Mouse (Mus musculus) embryonic facial prominence, embryonic 13.5 days (tissue): ENCODE data around the gene Apol7a. TPM values are rescaled to one million over a fixed set of nuclear protein-coding genes. Genes with fewer than 3 reads are reported as not detected.

Source experiments
- ATAC-seq: fragments of 200-750 bp; cut with Nextera tagmentation; 2 replicates; pipeline ENCODE4 v1.8.0; 2017; ENCODE audit warnings: low read depth; ENCODE audit not compliant: insufficient number of reproducible peaks, insufficient read depth, low FRiP score, low TSS enrichment
- H3K27ac ChIP-seq: fragments of 300-500 bp; sonication (generic); 2 replicates; pipeline ENCODE4 v1.5.1; 2015; ENCODE audit warnings: moderate library complexity, mild to moderate bottlenecking, inconsistent platforms
- H3K27me3 ChIP-seq: fragments of 300-500 bp; sonication (generic); 2 replicates; pipeline ENCODE4 v1.6.1; 2015; ENCODE audit warnings: mild to moderate bottlenecking, inconsistent platforms
- H3K36me3 ChIP-seq: fragments of 300-500 bp; sonication (generic); 2 replicates; pipeline ENCODE4 v1.6.1; 2015; ENCODE audit warnings: mild to moderate bottlenecking, inconsistent platforms
- H3K4me1 ChIP-seq: fragments of 300-500 bp; sonication (generic); 2 replicates; pipeline ENCODE4 v1.6.1; 2015; ENCODE audit warnings: inconsistent platforms
- H3K4me2 ChIP-seq: fragments of 300-500 bp; sonication (generic); 2 replicates; pipeline ENCODE4 v1.6.1; 2015; ENCODE audit warnings: moderate library complexity, mild to moderate bottlenecking, inconsistent platforms
- H3K4me3 ChIP-seq: fragments of 300-500 bp; sonication (generic); 2 replicates; pipeline ENCODE4 v1.5.1; 2015; ENCODE audit warnings: mild to moderate bottlenecking, inconsistent platforms
- H3K9ac ChIP-seq: fragments of 300-500 bp; sonication (generic); 2 replicates; pipeline ENCODE4 v1.6.1; 2015; ENCODE audit warnings: mild to moderate bottlenecking, inconsistent platforms
- H3K9me3 ChIP-seq: fragments of 300-500 bp; sonication (generic); 2 replicates; pipeline ENCODE4 v1.6.1; 2016; ENCODE audit warnings: inconsistent platforms
- WGBS: fragments of 180-500 bp; shearing (Covaris S2); methylation state at CpG from one replicate; pipeline ENCODE4 v1.1.7; 2015; ENCODE audit warnings: mixed read lengths; 5-methylcytosine and 5-hydroxymethylcytosine counted together
- polyA plus RNA-seq: library from polyadenylated mRNA; unstranded; fragments of >200 nt; fragmentation: Nextera tagmentation; extraction: Ambion mirVana; gene quantifications from 2 replicates; pipeline ENCODE4 v1.2.1, GENCODE M21; 2015

Apol7a gene
- polyA plus RNA-seq, 1 experiment from 2014 or later: not detected

DNA sequence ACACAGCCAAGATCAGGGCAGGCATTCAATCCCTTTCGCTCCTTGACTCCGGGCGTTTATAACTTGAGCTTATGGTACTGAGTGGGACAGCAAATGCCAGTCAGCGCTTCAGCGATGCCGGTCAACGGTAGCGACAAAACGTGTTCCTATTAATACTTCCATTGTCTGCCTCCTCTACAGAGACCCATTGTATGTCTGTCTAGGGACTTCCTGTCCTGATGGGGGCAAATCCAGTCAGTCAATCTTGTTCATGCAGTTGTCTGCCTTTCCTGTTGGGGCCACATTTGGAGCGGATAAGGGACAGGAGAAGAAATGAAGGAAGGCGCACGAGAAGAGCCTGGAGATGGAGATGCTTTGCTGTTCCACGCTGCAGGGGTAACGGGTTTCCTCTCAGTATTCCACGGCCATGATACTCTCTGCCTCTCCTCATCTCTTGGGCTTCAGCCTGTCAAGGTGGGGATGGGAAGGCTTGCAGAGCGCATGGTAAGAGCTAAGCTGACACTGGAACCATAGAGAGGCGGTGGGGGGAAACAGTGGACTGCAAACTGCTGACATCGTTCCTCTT is 55.9 kb downstream of the Apol7a start:
- Histone ChIP-seq H3K9me3 (no peaks in the 10 kb centered on the region), H3K4me3 (peak overlapping the region; percentile 25), H3K4me1 (peaks cover 47% of the 10 kb centered on the region), H3K9ac (peak overlapping the region; percentile 58), H3K36me3 (no peaks in the 10 kb centered on the region), H3K4me2 (peak overlapping the region; percentile 58), H3K27ac (peak overlapping the region; percentile 94), H3K27me3 (no peaks in the 10 kb centered on the region)
- no peak for ATAC-seq
- WGBS: 16% methylated on average over 18 of the region's 18 CpGs

- no peak overlapping the region for H3K4me2 ChIP-seq
- H3K9me3 ChIP-seq: no peaks in the 10 kb centered on the region
- 90% methylated on average over 6 of the region's 6 CpGs for WGBS
- H3K27me3 ChIP-seq: no peaks in the 10 kb centered on the region
- H3K4me3 ChIP-seq: no peak overlapping the region
- no peak for ATAC-seq
- H3K36me3 ChIP-seq: no peaks in the 10 kb centered on the region
- H3K4me1 ChIP-seq: peaks cover 56% of the 10 kb centered on the region
- H3K27ac ChIP-seq: no peak overlapping the region
- no peak overlapping the region for H3K9ac ChIP-seq
Observed at GRCm38 (mm10) chr15:77342005-77342404, 56.9 kb downstream of the Apol7a start.

DNA sequence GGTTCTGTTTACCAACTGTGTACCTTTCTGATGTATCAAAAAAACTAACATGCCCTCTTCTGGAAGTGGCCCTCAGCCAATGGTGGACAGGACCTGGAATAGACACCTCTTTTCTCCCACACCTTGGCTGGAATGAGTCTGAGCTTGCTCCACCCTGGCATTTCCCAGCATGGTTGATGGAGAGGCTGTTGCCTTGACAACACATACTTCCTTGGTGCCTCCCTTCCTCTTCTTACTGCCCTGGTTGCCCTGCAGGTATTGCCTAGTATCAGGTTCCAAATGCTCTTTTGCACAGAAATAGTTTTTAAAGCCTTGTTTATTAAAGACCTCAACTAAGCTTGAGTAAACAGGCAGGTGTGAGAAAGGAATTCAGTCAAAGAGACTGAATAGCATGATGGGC is 58.3 kb downstream of the Apol7a start:
- Histone ChIP-seq H3K9me3 (no peaks in the 10 kb centered on the region), H3K36me3 (no peaks in the 10 kb centered on the region), H3K27ac (no peak overlapping the region), H3K4me3 (no peak overlapping the region), H3K4me2 (no peak overlapping the region), H3K9ac (no peak overlapping the region), H3K27me3 (no peaks in the 10 kb centered on the region), H3K4me1 (peaks cover 69% of the 10 kb centered on the region)
- ATAC-seq: no peak

DNA sequence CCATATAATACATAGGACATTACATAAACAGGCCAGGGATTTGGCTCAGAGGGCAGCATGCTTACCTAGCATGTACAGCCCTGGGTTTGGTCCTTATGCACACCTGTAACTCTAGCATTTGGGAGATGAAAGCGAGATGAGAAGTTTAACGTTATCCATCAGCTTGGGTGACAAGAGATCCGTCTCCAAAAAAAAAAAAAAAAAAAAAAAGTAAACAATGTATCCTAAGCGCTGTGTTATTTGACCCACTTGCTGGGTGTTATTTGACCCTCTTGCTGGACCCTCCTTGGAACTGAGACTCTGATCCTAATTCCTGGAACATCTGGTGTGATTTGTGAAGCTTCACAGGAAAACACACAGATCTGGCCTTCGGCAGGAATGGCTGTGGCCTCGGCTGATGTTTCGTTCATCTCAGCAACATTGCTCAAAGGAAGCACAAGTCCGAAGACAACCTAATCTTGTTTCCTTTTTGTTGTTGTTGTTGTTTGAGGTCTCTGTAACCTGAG is 59.9 kb downstream of the Apol7a start:
- no peak for ATAC-seq
- H3K4me3 ChIP-seq: no peak overlapping the region
- WGBS: 26% methylated on average over 8 of the region's 8 CpGs
- H3K9ac ChIP-seq: no peak overlapping the region
- no peaks in the 10 kb centered on the region for H3K9me3 ChIP-seq
- H3K36me3 ChIP-seq: no peaks in the 10 kb centered on the region
- H3K27ac ChIP-seq: no peak overlapping the region
- H3K4me1 ChIP-seq: peaks cover 58% of the 10 kb centered on the region
- H3K27me3 ChIP-seq: no peaks in the 10 kb centered on the region
- H3K4me2 ChIP-seq: no peak overlapping the region

DNA sequence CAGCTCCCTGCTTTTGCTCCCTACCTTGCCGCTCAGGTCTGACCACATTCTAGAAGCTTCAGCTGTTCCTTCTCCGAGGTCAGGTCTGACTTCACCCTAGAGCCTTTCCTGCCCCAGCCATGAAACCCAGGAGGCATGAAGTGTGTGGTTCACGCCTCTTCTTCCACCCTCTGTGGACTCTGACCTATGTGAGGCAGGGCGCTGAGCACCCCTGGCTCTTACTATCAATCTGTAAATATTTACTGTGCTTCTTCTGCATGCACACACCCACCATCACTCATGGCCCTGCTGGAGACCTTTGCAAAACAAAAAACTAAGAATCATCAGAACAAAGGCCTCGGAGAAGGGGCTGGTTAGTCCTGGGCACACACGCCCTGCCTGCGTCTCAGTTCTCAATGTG is 60.5 kb downstream of the Apol7a start:
- Histone ChIP-seq H3K9me3 (no peaks in the 10 kb centered on the region), H3K9ac (no peak overlapping the region), H3K27ac (peak overlapping the region; percentile 60), H3K4me1 (peaks cover 53% of the 10 kb centered on the region), H3K27me3 (no peaks in the 10 kb centered on the region), H3K4me2 (no peak overlapping the region), H3K4me3 (no peak overlapping the region), H3K36me3 (no peaks in the 10 kb centered on the region)
- WGBS: 64% methylated on average over 7 of the region's 7 CpGs
- no peak for ATAC-seq

Other genes with a start within 250 kb of the Apol7a start
- gene Rbfox2, start 92.1 kb downstream of the Apol7a start, polyA plus RNA-seq: 57.8 and 66.7 TPM in 2 replicates
- gene Apol9a, start 12.0 kb upstream of the Apol7a start, polyA plus RNA-seq: 0.15 TPM in 1 of 2 replicates, not detected in the other
- not detected in 2 replicates for gene Apol7b, start 48.4 kb upstream of the Apol7a start, polyA plus RNA-seq
- gene Apol10a, start 77.9 kb upstream of the Apol7a start, polyA plus RNA-seq: 0.08 TPM in 1 of 2 replicates, not detected in the other
- gene Apol11a, start 109.2 kb upstream of the Apol7a start, polyA plus RNA-seq: not detected in 2 replicates
- not detected in 2 replicates for gene Apol7c, start 134.2 kb upstream of the Apol7a start, polyA plus RNA-seq
- gene 1700025B11Rik, start 162.8 kb upstream of the Apol7a start, polyA plus RNA-seq: not detected in 2 replicates
- not detected in 2 replicates for gene Apol10b, start 197.0 kb upstream of the Apol7a start, polyA plus RNA-seq
- gene Gm36245, start 200.1 kb upstream of the Apol7a start, polyA plus RNA-seq: not detected in 2 replicates
- gene Apol11b, start 244.2 kb upstream of the Apol7a start, polyA plus RNA-seq: 0.10 TPM in 1 of 2 replicates, not detected in the other